Mouse (Mus musculus) skeletal muscle tissue, adult 2 months (tissue): ENCODE results near the gene Dcst1.
A peak's percentile ranks its signal among the peaks of the same experiment; 100 is the strongest.

Experiments
- DNase-seq: peaks from one replicate; pipeline ENCODE4 v3.0.0-alpha.2; 2012; ENCODE audit warnings: low read depth, low spot score

Gene Dcst1

DNA sequence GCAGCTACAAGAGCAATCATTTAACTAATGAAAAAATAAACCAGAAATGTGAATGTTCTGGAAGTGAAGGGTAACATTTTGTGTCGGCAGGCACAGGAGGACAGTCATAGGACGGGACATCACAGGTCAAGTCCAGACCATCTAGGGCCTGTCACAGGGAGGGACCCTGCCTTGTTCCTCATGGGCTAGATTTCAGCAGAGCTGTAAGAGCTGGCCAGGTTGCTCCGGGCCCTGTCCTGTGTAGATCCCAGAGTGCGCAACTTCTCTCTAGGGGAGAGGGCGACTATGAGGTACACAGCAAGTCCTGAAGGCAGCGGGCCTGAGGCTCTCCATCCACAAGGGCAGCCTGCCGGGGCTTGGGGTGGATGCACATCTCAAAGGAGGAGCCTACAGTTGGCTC lies 3.4 kb downstream of the Dcst1 start, which contains the start of gene Dcst2:
TSS of gene Dcst2 (plus strand) at position 301 of the 400 bp plus-strand sequence.
- DNase-seq, result no peak

DNA sequence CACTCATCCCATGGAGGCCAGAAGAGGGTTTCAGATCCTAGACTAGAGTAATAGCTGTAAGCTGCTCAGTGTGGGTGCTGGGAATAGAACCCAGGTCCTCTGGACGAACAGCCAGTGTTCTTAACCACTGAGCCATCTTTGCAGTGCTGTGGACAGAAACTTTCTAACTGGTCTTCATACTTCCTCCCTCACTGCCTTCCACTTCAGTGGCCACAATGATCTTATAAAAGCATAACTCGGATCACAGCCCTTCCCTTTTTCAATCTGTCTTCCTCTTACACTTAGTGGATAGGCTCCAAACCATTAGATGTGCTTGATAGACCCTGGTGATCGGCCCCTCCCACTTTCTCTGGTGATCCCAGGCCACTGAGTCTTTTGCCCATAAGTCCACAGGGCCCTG lies 4.8 kb downstream of the Dcst1 start:
- DNase-seq, result no peak

DNA sequence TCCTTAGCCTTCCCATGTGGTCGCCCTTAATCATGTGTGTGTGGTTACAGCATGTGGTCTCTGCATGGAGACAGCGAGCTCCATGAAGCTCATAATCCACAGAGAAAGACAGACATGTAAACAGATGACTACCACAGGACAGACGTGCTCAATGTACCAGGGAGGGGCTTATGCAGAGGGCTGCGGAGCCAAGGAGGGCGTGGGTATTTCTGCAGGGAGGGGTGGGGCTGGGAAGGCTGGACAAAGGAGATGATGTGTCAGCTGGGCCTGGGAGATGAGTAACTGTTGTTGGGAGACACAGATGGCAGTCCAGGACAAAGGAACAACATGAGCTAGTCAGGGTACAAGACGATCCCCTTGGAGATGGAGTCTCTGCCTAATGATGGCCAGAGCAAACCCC lies 5.4 kb downstream of the Dcst1 start:
- DNase-seq, result peak; percentile 58

DNA sequence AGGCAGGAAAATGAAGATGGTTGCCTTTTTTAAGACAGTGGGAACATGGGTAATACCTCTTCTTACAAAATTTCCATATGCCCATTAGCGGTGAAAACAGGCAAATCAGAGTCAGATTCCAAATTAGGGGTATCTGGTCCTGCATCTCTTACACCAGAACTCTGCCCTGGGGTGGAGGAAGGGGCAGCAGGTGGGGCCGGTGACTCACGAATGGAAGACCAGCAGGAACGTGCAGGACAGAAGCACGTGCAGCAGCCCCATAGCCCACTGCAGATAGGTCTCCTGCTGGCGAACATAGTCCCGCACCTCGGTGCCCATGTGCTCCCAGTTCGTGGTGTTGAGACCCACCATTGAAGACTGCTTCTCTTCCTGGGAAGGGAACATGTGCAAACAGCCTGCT lies 9.0 kb downstream of the Dcst1 start:
- DNase-seq, result no peak

DNA sequence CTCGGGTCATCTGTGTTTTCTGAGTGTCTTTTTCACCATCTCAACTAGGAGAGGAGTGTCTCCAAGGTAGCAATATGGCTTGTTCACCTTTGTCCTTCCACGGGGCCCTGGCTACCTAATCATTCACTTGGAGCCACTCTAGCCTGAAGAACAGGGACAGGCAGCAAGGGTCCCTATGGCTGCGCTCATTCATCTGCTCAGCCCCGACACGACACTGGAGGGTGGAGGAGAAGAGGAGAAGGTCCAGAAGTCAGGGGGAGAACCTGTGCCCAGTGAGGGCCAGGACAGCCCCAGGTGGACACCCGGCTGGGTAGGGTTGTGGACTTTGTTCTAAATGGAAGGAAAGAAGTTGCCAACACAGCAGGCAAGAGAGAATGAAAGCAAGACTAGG lies 9.5 kb downstream of the Dcst1 start:
- no peak for DNase-seq

- peak; percentile 54 for DNase-seq
Measured at GRCm38 (mm10) chr3:89354816-89355511, 10.1 kb downstream of the Dcst1 start.

DNA sequence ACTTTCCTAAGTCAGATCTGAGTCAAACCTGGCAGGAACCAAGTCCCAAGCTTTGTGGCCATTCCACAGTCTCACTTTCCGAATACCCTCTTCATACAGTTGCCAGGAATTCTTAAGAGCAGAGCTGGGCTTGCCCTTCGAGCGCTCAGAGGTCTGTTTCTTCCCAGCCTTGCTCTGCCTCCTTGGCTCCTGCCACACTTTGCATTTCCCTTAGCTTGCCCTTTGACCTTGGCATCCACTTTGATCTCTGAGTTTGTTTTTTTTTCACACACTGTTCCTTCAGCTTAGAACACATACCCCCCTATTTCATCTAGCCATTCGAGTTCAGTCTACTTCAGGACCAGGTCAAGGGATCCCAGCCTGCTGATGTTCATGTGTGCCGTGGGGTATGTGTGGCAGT lies 13.8 kb downstream of the Dcst1 start:
- no peak for DNase-seq

DNA sequence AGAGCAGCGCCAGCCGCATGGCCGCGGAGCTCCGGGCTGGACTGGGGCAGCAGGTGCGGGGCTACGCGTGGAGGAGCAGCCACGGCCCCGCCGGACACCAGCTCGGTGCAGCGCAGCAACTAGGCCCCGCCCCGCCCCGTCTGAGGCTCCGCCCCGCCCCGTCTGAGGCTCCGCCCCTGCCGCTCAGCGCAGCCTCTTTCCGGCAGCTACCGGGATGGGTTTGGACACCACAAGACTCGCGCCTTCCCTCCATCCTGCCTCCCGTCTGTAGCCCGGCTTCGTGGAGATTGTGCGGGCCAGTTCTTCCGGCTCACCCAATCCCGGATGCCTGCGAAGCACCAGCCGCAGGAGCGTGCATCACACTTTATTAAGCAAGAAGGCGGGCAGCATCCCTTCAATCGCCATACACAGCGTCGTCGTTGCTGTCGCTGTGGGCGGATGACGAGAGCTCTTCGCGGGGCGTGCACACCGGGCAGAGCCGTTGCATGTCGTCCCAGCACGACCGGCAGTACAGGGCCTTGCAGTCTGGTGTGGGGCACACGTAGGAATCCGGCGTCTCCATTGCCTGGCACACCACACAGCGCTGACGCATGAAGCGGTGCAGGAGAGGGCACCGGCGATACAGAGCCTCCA lies 15.1 kb downstream of the Dcst1 start, which contains the start of gene Adam15:
TSS of gene Adam15 (minus strand) at position 128 of the 633 bp plus-strand sequence.
- peak; percentile 50 for DNase-seq

GRCm38 (mm10) chr3:89348911-89349868 lies 15.9 kb downstream of the Dcst1 start:
- DNase-seq, result peak; percentile 53

GRCm38 (mm10) chr3:89347916-89348315 lies 17.1 kb downstream of the Dcst1 start:
- no peak for DNase-seq

DNA sequence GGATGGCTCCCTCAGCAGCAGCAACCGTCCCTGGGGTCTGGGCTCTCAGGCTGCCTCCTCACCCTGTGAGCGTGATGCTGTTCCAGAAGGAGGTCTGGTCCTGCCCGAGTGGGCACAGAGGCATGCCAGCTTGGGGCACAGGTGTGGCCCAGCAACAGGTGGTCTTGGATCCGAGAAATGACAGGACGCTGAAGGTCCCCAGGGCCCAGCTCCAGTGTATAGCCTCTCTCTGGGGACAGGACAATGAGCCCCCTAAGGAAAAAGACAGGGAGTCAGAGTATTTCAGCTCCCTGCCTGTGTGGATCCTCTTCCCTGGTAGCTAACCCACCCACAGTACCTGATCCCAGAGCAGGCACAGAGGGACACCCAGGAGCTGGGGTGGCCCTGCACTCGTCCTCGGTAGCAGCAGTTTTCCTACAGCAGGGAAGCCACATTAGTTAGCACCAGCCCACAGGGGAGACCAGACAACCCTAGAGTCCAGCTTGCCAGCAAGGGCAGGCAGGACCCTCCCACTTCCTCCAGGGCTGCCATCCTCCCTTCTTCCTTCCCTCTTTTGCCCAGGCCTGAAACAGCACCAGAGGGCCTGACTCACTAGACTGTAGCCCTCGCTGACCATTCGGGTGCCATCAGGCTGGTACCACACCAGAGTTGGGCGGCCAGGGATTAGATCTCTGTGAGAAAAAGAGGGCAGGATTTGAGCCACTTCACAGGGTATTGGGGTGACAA lies 18.1 kb downstream of the Dcst1 start:
- no peak for DNase-seq

DNA sequence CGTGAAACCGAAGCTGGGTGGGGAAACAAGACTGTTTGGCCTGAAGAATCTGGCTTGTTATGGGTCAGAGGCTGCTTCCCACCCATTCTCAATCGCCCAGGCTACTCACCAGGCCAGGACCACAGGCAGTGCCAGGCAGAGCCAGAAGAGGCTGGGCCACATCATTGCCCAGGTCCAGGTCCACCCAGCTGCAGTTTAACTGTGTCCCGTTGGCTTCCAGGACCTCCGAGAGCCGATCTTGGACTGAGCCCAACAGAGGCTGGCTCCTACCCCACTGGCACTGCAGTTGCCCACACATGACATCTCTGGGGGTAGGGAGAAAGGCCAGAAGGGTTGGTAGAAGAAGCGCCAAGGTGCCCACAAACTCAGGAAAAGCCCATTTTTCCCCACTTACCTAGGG lies 21.8 kb downstream of the Dcst1 start:
- DNase-seq, result no peak

GRCm38 (mm10) chr3:89341794-89342193 lies 23.3 kb downstream of the Dcst1 start:
- no peak for DNase-seq

GRCm38 (mm10) chr3:89340465-89340864 lies 24.6 kb downstream of the Dcst1 start:
- peak; percentile 47 for DNase-seq

DNA sequence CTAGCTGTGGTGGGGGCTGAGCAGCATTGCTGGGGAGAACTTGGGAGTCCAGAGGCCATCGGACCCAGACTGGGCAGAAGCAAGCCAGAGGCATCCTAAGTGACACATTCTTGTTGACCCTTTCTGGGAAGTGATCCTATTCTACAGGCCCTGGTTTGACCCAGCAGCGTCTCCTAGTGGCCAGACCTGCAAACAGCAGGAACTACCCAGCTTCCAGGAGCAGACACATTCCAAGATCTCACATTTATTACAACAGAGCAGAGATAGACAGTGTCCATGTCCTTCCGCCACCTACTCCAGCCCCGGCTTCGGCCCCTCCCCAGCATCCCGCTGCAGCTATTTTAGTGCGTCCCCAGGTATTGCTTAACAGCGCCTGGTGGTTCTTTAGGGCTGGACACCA lies 25.6 kb downstream of the Dcst1 start:
- no peak for DNase-seq

GRCm38 (mm10) chr3:89337721-89338578 lies 27.1 kb downstream of the Dcst1 start, which contains the start of gene Efna4:
Gene Efna4 (minus strand): TSS chr3:89338028.
- DNase-seq, result no peak

- DNase-seq, result no peak
Measured at GRCm38 (mm10) chr3:89337062-89337720, 27.9 kb downstream of the Dcst1 start.

DNA sequence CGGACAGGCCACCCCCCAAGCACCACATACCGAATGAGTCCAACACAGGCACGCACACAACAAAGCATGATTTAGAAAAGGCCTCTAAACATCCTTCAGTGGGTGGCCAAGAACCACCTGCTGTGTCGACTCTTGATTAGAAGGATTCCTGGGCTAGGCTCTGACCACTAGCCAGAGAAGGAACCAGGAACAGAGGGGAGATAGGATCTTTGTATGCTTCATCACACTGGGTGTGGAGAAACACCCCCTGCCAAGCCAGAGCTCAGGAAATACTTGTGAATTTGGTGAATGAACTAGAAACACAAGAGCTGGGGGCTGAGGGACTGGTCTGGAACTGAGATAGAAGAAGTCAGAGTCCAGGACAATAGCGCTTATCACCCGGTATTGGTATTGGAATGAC lies 28.5 kb downstream of the Dcst1 start:
- no peak for DNase-seq

DNA sequence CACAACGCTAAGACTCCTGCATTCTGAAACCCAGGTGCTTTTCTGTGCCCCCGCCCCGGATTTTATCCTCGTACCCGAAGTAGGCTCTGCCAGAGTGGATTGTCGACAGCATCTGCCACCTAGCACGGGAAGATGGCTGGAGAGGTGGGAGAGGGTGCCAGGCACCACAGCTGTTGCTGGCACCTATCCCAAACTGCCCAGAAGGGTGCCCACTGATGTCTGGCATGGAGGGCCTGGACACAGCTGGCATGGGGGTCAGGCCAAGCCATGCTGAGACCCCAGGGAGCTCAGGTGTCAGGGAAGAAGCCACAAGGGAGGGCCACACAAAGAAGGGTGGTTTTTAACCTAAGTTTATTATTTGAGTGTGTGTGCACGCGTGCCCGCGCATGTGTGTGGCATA lies 32.0 kb downstream of the Dcst1 start:
- no peak for DNase-seq

DNA sequence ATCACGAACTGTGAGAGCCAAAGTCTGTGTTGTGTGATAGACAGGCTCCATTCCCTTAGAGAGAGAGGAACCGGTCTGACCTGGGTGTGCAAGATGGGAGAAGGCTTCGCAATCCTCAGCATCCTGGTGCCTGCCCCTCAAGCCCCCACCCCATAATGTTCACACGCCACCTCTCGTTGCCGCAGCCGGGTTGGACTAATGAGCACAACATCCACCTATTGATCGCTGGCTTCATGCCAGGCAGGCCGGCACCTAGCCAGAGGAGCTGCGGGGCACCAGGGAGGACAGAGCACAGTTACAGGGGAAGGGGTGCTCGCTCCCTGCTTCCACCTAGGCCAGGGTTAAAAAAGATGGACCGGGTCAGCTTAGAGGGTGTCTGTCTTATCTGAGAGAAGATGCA lies 32.6 kb downstream of the Dcst1 start:
- no peak for DNase-seq
